Mouse (Mus musculus): ENCODE measurements around the gene Rap1gap. TPM values are rescaled to one million over a fixed set of nuclear protein-coding genes. Genes with fewer than 3 reads are reported as not detected.
A peak's percentile ranks its signal among the peaks of the same experiment; 100 is the strongest.

Gene Rap1gap
- 1.3 TPM for polyA plus RNA-seq (2012; fragmentation: generic; extraction: Trizol)

DNA sequence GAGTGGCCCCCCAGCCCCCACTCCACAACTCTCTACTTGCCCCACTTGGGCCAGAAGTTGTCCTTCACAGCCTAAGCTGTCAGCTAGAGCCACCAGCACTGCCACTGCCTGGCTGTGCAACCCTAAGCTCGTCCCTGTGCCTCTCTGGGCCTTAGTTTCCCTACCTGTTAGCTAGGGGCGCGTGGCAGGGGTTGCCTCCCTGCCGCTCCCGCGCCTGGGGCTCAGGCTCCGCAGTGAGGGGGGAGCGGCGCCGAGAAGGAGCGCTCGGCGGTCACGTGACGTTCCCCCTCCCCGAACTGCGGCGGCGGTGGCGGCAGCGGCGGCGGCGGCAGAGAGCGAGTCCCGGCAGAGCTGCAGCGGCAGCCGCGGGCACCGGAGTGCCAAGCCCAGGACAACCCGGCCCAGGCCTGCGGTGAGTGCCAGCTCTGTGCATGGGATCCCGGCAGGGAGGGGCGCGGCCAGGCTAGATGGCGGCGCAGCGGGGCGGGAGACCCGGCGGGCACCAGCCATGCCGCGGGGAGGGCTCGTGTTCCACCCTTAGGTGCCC lies at the start of gene Rap1gap:
TSS of gene Rap1gap (plus strand) at position 294 of the 547 bp plus-strand sequence.
- peaks cover 24% of the 10 kb centered on the region for H3K27me3 ChIP-seq (ENCODE audit: control insufficient read depth, insufficient read depth, insufficient read length)

DNA sequence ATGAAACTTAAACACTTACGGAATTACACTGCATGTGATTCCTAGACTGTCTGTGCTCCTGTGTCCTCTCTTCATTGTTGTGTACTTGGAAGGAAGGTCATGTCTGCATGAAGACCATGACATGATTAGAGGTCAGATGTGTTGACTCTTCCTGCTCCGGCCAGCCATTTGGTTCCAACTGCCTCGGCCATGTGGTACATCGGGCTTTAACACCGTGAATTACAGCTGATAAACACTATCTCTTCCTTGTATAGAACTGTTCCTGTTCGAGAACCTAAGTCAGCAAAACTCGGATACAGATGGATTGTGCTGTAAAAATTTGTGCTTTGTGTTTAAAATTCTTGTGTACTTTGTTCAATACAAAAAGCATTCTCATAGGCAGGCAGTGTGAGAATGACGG lies 41.7 kb upstream of the Rap1gap start:
- peaks cover 16% of the 10 kb centered on the region for H3K36me3 ChIP-seq (ENCODE audit: control insufficient read depth, insufficient read depth)
- no peak overlapping the region for H3K4me2 ChIP-seq (ENCODE audit: low read depth)
- no peaks in the 10 kb centered on the region for H3K27me3 ChIP-seq (ENCODE audit: control insufficient read depth, insufficient read depth, insufficient read length)
- H3ac ChIP-seq (ENCODE audit: control insufficient read depth, insufficient read length) = no peak overlapping the region
- no peak overlapping the region for H3K4me3 ChIP-seq
- no peaks in the 10 kb centered on the region for H3K79me2 ChIP-seq (ENCODE audit: control insufficient read depth, insufficient read depth)
- no peak for TF ChIP-seq CEBPB (IDR thresholded peaks at IDR 0.05; ENCODE audit: insufficient read depth, poor library complexity, severe bottlenecking)
- TF ChIP-seq USF1 (IDR thresholded peaks at IDR 0.05; ENCODE audit: low read depth) = no peak
- no peak for TF ChIP-seq TCF3 (IDR thresholded peaks at IDR 0.05; ENCODE audit: insufficient read length, low read depth)
- no peak for TF ChIP-seq MYOG (IDR thresholded peaks at IDR 0.05; ENCODE audit: control insufficient read depth in 1 of 3, insufficient read depth in 1 of 3, insufficient read length in 2 of 3, low read depth in 2 of 3)
- TF ChIP-seq E2F4 (IDR thresholded peaks at IDR 0.05; ENCODE audit: insufficient read depth) = no peak
- no peak for TF ChIP-seq POLR2A (IDR thresholded peaks at IDR 0.05; ENCODE audit: insufficient read length, low read depth)
- no peak for TF ChIP-seq REST (IDR thresholded peaks at IDR 0.05; ENCODE audit: insufficient read depth, insufficient read length)
- TF ChIP-seq SRF (IDR thresholded peaks at IDR 0.05; ENCODE audit: control insufficient read depth, insufficient read length, low read depth) = no peak
- TF ChIP-seq TCF12 (IDR thresholded peaks at IDR 0.05; ENCODE audit: insufficient read depth, poor library complexity, severe bottlenecking) = no peak
- no peak for TF ChIP-seq MAX (IDR thresholded peaks at IDR 0.05; ENCODE audit: low read depth)
- no peak for TF ChIP-seq MYOD1 (IDR thresholded peaks at IDR 0.05; ENCODE audit: control insufficient read depth in 1 of 3, insufficient read length in 2 of 3, low read depth in 2 of 3)
- no peak for TF ChIP-seq POLR2AphosphoS2 (IDR thresholded peaks at IDR 0.05; ENCODE audit: insufficient read length, low read depth)

More for the DNA sequence above, at the start of gene Rap1gap:
- Histone ChIP-seq H3K4me3 (no peak within 1 kb of the TSS), H3K79me2 (ENCODE audit: control insufficient read depth, insufficient read depth) (no peaks in the 10 kb centered on the region), H3K4me2 (ENCODE audit: low read depth) (peak within 1 kb of the TSS; percentile 24), H3K36me3 (ENCODE audit: control insufficient read depth, insufficient read depth) (no peaks in the 10 kb centered on the region), H3ac (ENCODE audit: control insufficient read depth, insufficient read length) (no peak within 1 kb of the TSS)
- TF ChIP-seq POLR2A (IDR thresholded peaks at IDR 0.05; ENCODE audit: insufficient read length, low read depth) (no peak), POLR2AphosphoS2 (IDR thresholded peaks at IDR 0.05; ENCODE audit: insufficient read length, low read depth) (no peak), TCF12 (IDR thresholded peaks at IDR 0.05; ENCODE audit: insufficient read depth, poor library complexity, severe bottlenecking) (no peak), CEBPB (IDR thresholded peaks at IDR 0.05; ENCODE audit: insufficient read depth, poor library complexity, severe bottlenecking) (no peak), TCF3 (IDR thresholded peaks at IDR 0.05; ENCODE audit: insufficient read length, low read depth) (no peak), SRF (IDR thresholded peaks at IDR 0.05; ENCODE audit: control insufficient read depth, insufficient read length, low read depth) (no peak), MAX (IDR thresholded peaks at IDR 0.05; ENCODE audit: low read depth) (no peak), MYOD1 (IDR thresholded peaks at IDR 0.05; ENCODE audit: control insufficient read depth in 1 of 3, insufficient read length in 2 of 3, low read depth in 2 of 3) (no peak), MYOG (IDR thresholded peaks at IDR 0.05; ENCODE audit: control insufficient read depth in 1 of 3, insufficient read depth in 1 of 3, insufficient read length in 2 of 3, low read depth in 2 of 3) (no peak), USF1 (IDR thresholded peaks at IDR 0.05; ENCODE audit: low read depth) (no peak), REST (IDR thresholded peaks at IDR 0.05; ENCODE audit: insufficient read depth, insufficient read length) (no peak), E2F4 (IDR thresholded peaks at IDR 0.05; ENCODE audit: insufficient read depth) (no peak)

DNA sequence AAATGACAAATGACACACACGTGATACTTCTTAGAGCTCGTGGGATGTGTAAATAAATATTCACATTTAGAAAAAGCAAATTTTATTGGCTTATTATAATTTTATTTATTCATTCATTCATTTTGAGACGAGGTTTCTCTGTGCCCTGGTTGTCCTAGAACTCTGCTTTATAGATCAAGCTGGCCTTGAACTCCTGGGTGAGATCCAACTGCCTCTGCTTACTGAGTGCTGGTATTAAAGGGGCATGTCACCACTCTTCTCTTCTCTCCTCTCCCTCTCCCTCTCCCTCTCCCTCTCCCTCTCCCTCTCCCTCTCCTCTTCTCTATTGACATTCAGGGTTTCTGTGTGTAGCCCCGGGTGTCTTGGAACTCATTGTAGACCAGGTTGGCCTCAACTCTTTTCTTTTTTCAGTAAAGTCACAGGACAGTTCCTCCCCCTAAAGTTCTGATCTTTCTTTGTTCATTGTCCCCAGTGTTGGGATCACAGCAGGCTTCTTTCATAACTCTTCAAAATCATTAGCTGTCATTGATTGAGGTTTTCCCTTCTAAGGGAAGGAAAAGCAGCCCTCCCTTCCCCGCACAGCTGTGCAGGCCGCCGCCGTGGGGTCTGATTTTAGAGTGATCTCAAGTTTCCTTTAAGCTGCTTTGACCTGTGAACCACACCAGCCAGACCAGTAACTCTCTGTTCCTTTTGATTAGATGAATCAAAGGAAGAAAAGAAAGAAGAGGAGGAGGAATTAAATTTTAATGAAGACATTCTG lies 36.9 kb upstream of the Rap1gap start:
- no peak overlapping the region for H3ac ChIP-seq (ENCODE audit: control insufficient read depth, insufficient read length)
- H3K4me3 ChIP-seq = no peak overlapping the region
- TF ChIP-seq POLR2AphosphoS2 (IDR thresholded peaks at IDR 0.05; ENCODE audit: insufficient read length, low read depth) (no peak), MYOD1 (IDR thresholded peaks at IDR 0.05; ENCODE audit: control insufficient read depth in 1 of 3, insufficient read length in 2 of 3, low read depth in 2 of 3) (no peak), REST (IDR thresholded peaks at IDR 0.05; ENCODE audit: insufficient read depth, insufficient read length) (no peak), POLR2A (IDR thresholded peaks at IDR 0.05; ENCODE audit: insufficient read length, low read depth) (no peak), TCF3 (IDR thresholded peaks at IDR 0.05; ENCODE audit: insufficient read length, low read depth) (no peak), MYOG (IDR thresholded peaks at IDR 0.05; ENCODE audit: control insufficient read depth in 1 of 3, insufficient read depth in 1 of 3, insufficient read length in 2 of 3, low read depth in 2 of 3) (no peak), TCF12 (IDR thresholded peaks at IDR 0.05; ENCODE audit: insufficient read depth, poor library complexity, severe bottlenecking) (no peak), CEBPB (IDR thresholded peaks at IDR 0.05; ENCODE audit: insufficient read depth, poor library complexity, severe bottlenecking) (no peak), MAX (IDR thresholded peaks at IDR 0.05; ENCODE audit: low read depth) (no peak), USF1 (IDR thresholded peaks at IDR 0.05; ENCODE audit: low read depth) (no peak), E2F4 (IDR thresholded peaks at IDR 0.05; ENCODE audit: insufficient read depth) (no peak), SRF (IDR thresholded peaks at IDR 0.05; ENCODE audit: control insufficient read depth, insufficient read length, low read depth) (no peak)

DNA sequence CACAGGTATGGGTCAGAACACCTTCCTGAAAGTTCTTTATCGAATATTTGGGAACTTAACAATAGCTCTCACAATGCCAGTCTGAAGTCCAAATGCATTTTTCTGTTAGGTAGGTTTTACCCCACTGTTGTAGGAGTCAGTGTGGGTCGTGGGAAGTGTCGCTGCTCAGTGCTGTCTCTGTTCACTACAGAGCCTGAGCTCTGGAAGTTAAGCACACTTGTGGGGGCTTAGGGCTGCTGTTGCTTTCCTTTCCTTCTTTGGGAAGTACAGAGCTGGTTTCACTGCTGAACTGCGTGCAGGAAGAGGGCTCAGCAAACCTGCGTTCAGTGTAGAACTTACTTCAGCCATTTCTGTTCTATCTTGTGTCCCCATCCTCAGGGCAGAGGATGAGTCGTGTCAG lies 36.1 kb upstream of the Rap1gap start:
- peaks cover 42% of the 10 kb centered on the region for H3K36me3 ChIP-seq (ENCODE audit: control insufficient read depth, insufficient read depth)

More for the DNA sequence above, 36.9 kb upstream of the Rap1gap start:
- no peaks in the 10 kb centered on the region for H3K79me2 ChIP-seq (ENCODE audit: control insufficient read depth, insufficient read depth)
- H3K4me2 ChIP-seq (ENCODE audit: low read depth) = no peak overlapping the region
- peaks cover 41% of the 10 kb centered on the region for H3K36me3 ChIP-seq (ENCODE audit: control insufficient read depth, insufficient read depth)
- no peaks in the 10 kb centered on the region for H3K27me3 ChIP-seq (ENCODE audit: control insufficient read depth, insufficient read depth, insufficient read length)

More for the DNA sequence above, 36.1 kb upstream of the Rap1gap start:
- no peak overlapping the region for H3ac ChIP-seq (ENCODE audit: control insufficient read depth, insufficient read length)
- H3K27me3 ChIP-seq (ENCODE audit: control insufficient read depth, insufficient read depth, insufficient read length) = no peaks in the 10 kb centered on the region
- no peaks in the 10 kb centered on the region for H3K79me2 ChIP-seq (ENCODE audit: control insufficient read depth, insufficient read depth)
- no peak overlapping the region for H3K4me2 ChIP-seq (ENCODE audit: low read depth)
- no peak overlapping the region for H3K4me3 ChIP-seq
- no peak for TF ChIP-seq REST (IDR thresholded peaks at IDR 0.05; ENCODE audit: insufficient read depth, insufficient read length)
